Mouse (Mus musculus) left cerebral cortex, adult 6 months (tissue): Measurements from ENCODE around the gene R3hdm2. TPM values are rescaled to one million over a fixed set of nuclear protein-coding genes. Genes with fewer than 3 reads are reported as not detected.

Experiments used
- long read RNA-seq, 2 experiments: library from polyadenylated mRNA; unstranded; transcript quantifications; one replicate each; pipeline ENCODE4 v2.0.0; 2019 to 2020
- polyA plus RNA-seq: library from polyadenylated mRNA; unstranded; fragments of <200 nt; fragmentation: Nextera tagmentation; gene quantifications from 2 replicates; pipeline ENCODE4 v1.2.3, GENCODE M21; 2021

Gene R3hdm2
- polyA plus RNA-seq, result 79.5 and 107 TPM in 2 replicates
- long read RNA-seq, experiment 1, full-length matches to known transcripts, result 4 of 128 reads
- long read RNA-seq, experiment 1, partial matches to known transcripts, result 64 of 128 reads
- long read RNA-seq, experiment 1, other reads (novel, unspliced or antisense), result 60 of 128 reads
- long read RNA-seq, experiment 2, partial matches to known transcripts, result 32 of 68 reads
- long read RNA-seq, experiment 2, other reads (novel, unspliced or antisense), result 35 of 68 reads

GRCm38 (mm10) chr10:127380251-127380691 is at the start of gene R3hdm2:
Gene R3hdm2, plus strand, starts transcription at chr10:127380327.

DNA sequence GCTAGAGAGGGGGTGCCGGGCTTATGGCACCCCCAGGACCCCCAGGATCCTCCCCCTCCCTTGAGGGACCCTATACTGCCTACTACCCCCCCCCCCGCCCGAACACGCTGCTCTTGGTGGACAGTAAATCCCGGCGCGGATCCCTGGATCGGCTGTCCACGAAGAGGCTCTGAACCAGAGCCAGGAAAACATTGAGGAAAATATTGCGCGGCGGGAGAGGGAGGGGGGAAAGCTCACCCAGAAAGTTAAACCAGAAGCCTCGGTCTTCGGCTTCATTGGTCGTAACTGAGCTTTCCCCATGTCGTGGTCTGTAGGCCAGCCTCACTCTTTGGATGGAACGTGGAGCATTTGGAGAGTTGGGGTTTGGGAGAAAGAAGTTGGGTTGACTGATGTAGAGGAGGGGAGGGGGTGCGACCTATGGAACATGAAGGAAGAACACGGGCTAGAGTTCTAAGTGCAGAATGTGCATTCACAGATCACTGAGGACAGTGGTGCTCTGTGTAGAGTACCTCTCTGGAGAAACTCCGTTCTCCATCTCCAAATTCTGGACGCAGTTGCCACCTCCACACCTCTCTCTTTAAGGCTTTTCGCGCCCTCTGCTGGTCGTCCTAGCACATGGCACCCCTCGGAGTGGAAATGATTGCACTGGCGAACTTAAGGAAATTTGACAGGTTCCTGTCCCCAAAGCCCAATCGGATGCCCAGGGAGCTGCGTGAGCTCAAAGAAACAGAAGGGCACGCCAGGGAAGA is 38.1 kb upstream of the R3hdm2 start, which contains the start of gene Gli1:
Gene Gli1, minus strand, starts transcription at position 84 of the 749 bp plus-strand sequence.

DNA sequence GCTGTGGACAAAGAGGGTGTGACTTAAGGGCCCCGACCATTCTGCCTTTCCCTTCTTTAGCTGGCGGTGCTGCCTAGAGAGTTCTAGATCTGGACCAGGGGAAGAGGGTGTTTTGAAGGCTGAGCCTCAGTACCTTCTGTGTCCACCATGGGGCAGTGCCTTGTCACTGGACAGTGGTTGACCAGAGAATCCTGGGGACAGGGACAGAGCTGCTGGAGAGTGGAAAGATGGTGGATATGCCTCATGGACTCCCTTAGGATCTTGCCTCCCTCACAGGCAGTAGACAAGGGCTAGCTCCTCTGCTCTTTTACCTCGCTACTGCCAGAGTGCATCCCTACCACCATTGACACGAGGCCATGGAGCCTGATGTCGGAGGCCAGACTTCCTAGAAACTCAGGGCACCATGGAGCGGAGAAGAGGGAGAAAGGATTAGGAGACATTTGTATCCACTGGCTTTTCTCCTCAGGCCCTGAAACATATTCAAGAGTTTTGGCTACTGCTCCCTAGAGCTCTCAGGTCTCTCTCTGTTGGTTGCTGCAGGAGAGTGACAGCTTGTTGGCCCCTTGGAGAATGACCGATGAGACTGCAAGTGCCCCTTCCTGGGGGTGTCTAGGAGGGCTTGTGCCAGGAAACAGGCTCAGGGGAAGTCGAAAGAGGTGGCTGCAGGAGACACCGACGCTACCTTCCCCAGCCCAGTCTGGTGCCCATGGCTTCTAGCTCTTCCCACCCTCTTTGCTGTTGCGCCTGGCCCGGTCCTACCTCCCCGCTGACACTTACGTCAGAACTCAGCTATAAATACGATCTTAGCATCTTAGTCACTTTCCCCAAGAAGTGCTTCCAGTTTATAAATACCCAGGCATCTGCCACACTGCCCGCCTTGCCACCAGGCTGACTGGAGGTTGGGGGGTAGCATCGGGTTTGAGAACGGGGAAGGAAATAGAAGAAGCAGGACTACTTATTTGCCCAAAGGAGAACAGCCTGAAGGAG is 25.9 kb upstream of the R3hdm2 start, which contains the start of gene Inhbe:
Gene Inhbe, minus strand, starts transcription at position 503 of the 987 bp plus-strand sequence.

GRCm38 (mm10) chr10:127369834-127370820 is 10.0 kb upstream of the R3hdm2 start, which contains the start of gene Inhbc:
Gene Inhbc, minus strand, starts transcription at chr10:127370431.

GRCm38 (mm10) chr10:127500894-127501893 is 121.1 kb downstream of the R3hdm2 start, which contains the start of gene Stac3:
Gene Stac3, plus strand, starts transcription at chr10:127501686.

DNA sequence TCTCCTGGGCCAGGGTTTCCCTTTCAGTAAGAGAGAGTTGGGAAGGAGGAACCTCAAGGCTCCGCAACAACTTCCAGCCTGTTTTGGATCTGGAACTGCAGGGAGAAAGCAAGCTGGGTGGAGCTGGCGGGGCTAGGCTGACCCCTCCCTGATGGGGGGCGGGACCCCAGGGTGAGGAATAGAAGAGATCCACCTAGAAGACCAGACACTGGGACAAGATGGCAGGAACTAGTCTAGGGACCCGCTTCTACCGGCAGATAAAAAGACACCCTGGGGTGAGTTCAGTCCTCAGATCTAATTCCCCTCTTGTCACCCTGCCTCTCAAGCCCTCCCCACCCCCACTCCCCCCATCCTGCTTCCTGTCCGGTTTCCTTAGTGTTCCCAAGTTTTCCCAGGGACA is 134.6 kb downstream of the R3hdm2 start, which contains the start of gene Ndufa4l2:
Gene Ndufa4l2, plus strand, starts transcription at position 204 of the 400 bp plus-strand sequence.

GRCm38 (mm10) chr10:127522088-127522581 is 142.0 kb downstream of the R3hdm2 start, which contains the start of gene Shmt2:
Gene Shmt2, minus strand, starts transcription at chr10:127522444.

GRCm38 (mm10) chr10:127534036-127534928 is 154.2 kb downstream of the R3hdm2 start, which contains the start of gene Nxph4:
Gene Nxph4, minus strand, starts transcription at chr10:127534559.

Other genes starting within 250 kb of the R3hdm2 start
- 76.6 and 91.6 TPM in 2 replicates for gene B4galnt1, start 215.1 kb upstream of the R3hdm2 start, polyA plus RNA-seq
- 0.97 and 1.3 TPM in 2 replicates for gene Slc26a10, start 199.7 kb upstream of the R3hdm2 start, polyA plus RNA-seq
- 20.2 and 22.6 TPM in 2 replicates for gene Arhgef25, start 190.2 kb upstream of the R3hdm2 start, polyA plus RNA-seq
- gene Dtx3, start 184.6 kb upstream of the R3hdm2 start, polyA plus RNA-seq, result 6.7 and 58.5 TPM in 2 replicates
- 77.0 and 83.0 TPM in 2 replicates for gene Pip4k2c, start 168.7 kb upstream of the R3hdm2 start, polyA plus RNA-seq
- gene Kif5a, start 117.0 kb upstream of the R3hdm2 start, polyA plus RNA-seq, result 301 and 323 TPM in 2 replicates
- 277 and 299 TPM in 2 replicates for gene Dctn2, start 114.0 kb upstream of the R3hdm2 start, polyA plus RNA-seq
- 1.5 and 8.9 TPM in 2 replicates for gene Mbd6, start 91.3 kb upstream of the R3hdm2 start, polyA plus RNA-seq
- 47.1 and 54.3 TPM in 2 replicates for gene Mars, start 68.5 kb upstream of the R3hdm2 start, polyA plus RNA-seq
- 0.77 and 1.0 TPM in 2 replicates for gene Arhgap9, start 58.4 kb upstream of the R3hdm2 start, polyA plus RNA-seq
- 0.06 and 0.09 TPM in 2 replicates for gene Gli1, start 38.4 kb upstream of the R3hdm2 start, polyA plus RNA-seq
- gene Inhbe, start 25.9 kb upstream of the R3hdm2 start, polyA plus RNA-seq, result 0.09 and 0.10 TPM in 2 replicates
- gene Inhbc, start 9.9 kb upstream of the R3hdm2 start, polyA plus RNA-seq, result not detected in 2 replicates
- gene Stac3, start 121.4 kb downstream of the R3hdm2 start, polyA plus RNA-seq, result not detected in 2 replicates
- 3.7 and 3.8 TPM in 2 replicates for gene Ndufa4l2, start 134.6 kb downstream of the R3hdm2 start, polyA plus RNA-seq
- 15.4 and 17.6 TPM in 2 replicates for gene Shmt2, start 142.1 kb downstream of the R3hdm2 start, polyA plus RNA-seq
- 1.0 and 3.2 TPM in 2 replicates for gene Nxph4, start 154.2 kb downstream of the R3hdm2 start, polyA plus RNA-seq
- 19.7 and 38.3 TPM in 2 replicates for gene Lrp1, start 240.8 kb downstream of the R3hdm2 start, polyA plus RNA-seq